Mouse (Mus musculus): Measurements from ENCODE around the gene Atp11a. TPM values are rescaled to one million over a fixed set of nuclear protein-coding genes. Genes with fewer than 3 reads are reported as not detected.

The Atp11a gene
- total and polyA plus RNA-seq, 2 experiments from 2014 or later, result 10.5 to 36.1 TPM

DNA sequence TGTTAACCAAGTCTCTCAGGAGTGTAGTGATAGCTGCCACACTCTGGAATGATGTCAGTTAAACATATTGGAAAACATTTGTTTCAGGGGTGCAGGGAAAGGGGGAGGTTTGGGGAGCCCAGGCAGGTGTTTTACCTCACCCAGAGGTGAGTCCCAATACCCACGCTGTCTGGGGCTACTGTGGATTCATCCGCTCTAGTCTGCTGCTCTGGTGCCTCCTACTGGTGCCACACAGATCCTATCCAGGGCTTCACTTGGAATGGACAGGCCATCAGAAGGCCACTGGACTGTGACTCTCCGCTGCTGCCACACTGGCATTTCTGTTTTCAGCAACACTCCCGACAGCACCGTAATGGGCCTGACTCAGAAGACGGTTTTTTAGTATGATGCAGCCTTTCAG lies 109.0 kb downstream of the Atp11a start:
- no peaks in the 10 kb centered on the region for H3K9me3 ChIP-seq (ENCODE audit: low read length)
- no peaks in the 10 kb centered on the region for H3K4me1 ChIP-seq (ENCODE audit: insufficient read depth)
- no peak overlapping the region for H3K27ac ChIP-seq (ENCODE audit: low read depth, low read length)
- peak; percentile 35 for TF ChIP-seq CTCF (IDR thresholded peaks at IDR 0.05; ENCODE audit: low read depth)
- H3K4me3 ChIP-seq (ENCODE audit: low read depth, low read length), result no peak overlapping the region
- DNase-seq (no peak), ATAC-seq (no peak)
- H3K36me3 ChIP-seq (ENCODE audit: insufficient read depth), result peaks cover 37% of the 10 kb centered on the region
- H3K27me3 ChIP-seq (ENCODE audit: insufficient read depth, low read length), result no peaks in the 10 kb centered on the region
- no peak overlapping the region for H3K9ac ChIP-seq
- H3K4me2 ChIP-seq (ENCODE audit: low read depth), result no peak overlapping the region
- 68% methylated on average over 6 of the region's 6 CpGs for WGBS

- Histone ChIP-seq H3K36me3 (ENCODE audit: insufficient read depth) (peaks cover 16% of the 10 kb centered on the region; the same call in 1 of the 2 replicates), H3K9ac (no peak overlapping the region), H3K4me3 (ENCODE audit: low read depth, low read length) (no peak overlapping the region), H3K27me3 (ENCODE audit: insufficient read depth, low read length) (no peaks in the 10 kb centered on the region), H3K4me1 (ENCODE audit: insufficient read depth) (0 out of 2 replicates have a peak, but pooled peaks cover 11% of the 10 kb centered on the region), H3K4me2 (ENCODE audit: low read depth) (no peak overlapping the region), H3K27ac (ENCODE audit: low read depth, low read length) (no peak overlapping the region), H3K9me3 (ENCODE audit: low read length) (no peaks in the 10 kb centered on the region)
- DNase-seq, result peak; percentile 33
- ATAC-seq, result peak; percentile 19; the same call in 1 of the 2 replicates
- 64% methylated on average over 3 of the region's 3 CpGs for WGBS
- TF ChIP-seq CTCF (IDR thresholded peaks at IDR 0.05; ENCODE audit: low read depth), result no peak
Measured at GRCm38 (mm10) chr8:12869661-12870060, 112.8 kb downstream of the Atp11a start.

- no peaks in the 10 kb centered on the region for H3K9me3 ChIP-seq (ENCODE audit: low read length)
- H3K9ac ChIP-seq, result no peak overlapping the region
- 0 out of 2 replicates have a peak, but pooled peaks cover 7% of the 10 kb centered on the region for H3K36me3 ChIP-seq (ENCODE audit: insufficient read depth)
- no peak overlapping the region for H3K27ac ChIP-seq (ENCODE audit: low read depth, low read length)
- H3K4me1 ChIP-seq (ENCODE audit: insufficient read depth), result 0 out of 2 replicates have a peak, but pooled peaks cover 12% of the 10 kb centered on the region
- DNase-seq, result no peak
- TF ChIP-seq CTCF (IDR thresholded peaks at IDR 0.05; ENCODE audit: low read depth), result no peak
- H3K27me3 ChIP-seq (ENCODE audit: insufficient read depth, low read length), result no peaks in the 10 kb centered on the region
- WGBS, result 85% methylated on average over 5 of the region's 5 CpGs
- no peak overlapping the region for H3K4me2 ChIP-seq (ENCODE audit: low read depth)
- no peak overlapping the region for H3K4me3 ChIP-seq (ENCODE audit: low read depth, low read length)
- no peak for ATAC-seq
Measured at GRCm38 (mm10) chr8:12870656-12871055, 113.8 kb downstream of the Atp11a start.

DNA sequence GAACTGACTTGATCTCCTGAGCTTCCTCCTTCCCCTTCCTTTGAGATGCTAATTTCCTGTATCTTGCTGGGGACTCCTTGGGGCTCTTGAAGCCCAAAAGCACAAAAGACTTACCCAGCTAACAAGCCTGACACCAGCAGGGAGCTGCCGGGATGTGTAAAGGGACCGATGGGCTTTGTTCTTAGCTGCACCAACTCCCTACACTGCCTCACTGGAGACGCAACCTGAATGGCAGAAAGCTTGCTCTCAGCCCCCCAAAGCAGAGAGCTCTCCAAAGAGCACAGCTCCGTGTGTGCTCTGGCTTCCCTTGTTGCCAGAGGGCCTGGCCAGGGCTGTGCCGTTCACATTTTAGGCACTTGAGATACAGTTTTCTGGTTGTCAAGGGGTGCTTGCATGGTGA lies 114.6 kb downstream of the Atp11a start:
- no peaks in the 10 kb centered on the region for H3K9me3 ChIP-seq (ENCODE audit: low read length)
- H3K36me3 ChIP-seq (ENCODE audit: insufficient read depth), result no peaks in the 10 kb centered on the region
- 0 out of 2 replicates have a peak overlapping the region, but pooled peaks have one; percentile 21 for H3K27ac ChIP-seq (ENCODE audit: low read depth, low read length)
- H3K4me1 ChIP-seq (ENCODE audit: insufficient read depth), result 0 out of 2 replicates have a peak, but pooled peaks cover 12% of the 10 kb centered on the region
- H3K4me3 ChIP-seq (ENCODE audit: low read depth, low read length), result no peak overlapping the region
- H3K27me3 ChIP-seq (ENCODE audit: insufficient read depth, low read length), result no peaks in the 10 kb centered on the region
- H3K9ac ChIP-seq, result no peak overlapping the region
- ATAC-seq (peak; percentile 47), DNase-seq (peak; percentile 61)
- no peak overlapping the region for H3K4me2 ChIP-seq (ENCODE audit: low read depth)
- WGBS, result 3% methylated on average over 5 of the region's 5 CpGs
- TF ChIP-seq CTCF (IDR thresholded peaks at IDR 0.05; ENCODE audit: low read depth), result 0 out of 2 replicates have a peak, but pooled peaks have one; percentile 3

DNA sequence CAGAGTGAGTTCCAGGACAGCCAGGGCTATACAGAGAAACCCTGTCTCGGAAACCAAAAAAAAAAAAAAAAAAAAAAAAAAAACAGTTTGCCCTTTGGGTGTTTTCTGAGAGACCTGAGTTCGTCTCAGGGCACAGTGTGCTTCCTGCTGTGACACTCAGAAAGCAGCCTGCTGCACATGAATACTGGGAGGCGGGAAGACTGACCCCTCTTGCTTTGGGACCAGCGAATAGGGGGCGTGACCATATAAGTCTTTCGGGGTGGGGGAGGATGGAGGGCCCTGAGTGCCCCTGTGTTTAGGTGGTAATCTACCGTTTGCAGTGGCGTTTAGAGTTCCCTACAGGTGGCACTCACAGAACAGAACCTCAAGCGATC lies 116.2 kb downstream of the Atp11a start:
- Histone ChIP-seq H3K36me3 (ENCODE audit: insufficient read depth) (no peaks in the 10 kb centered on the region), H3K4me3 (ENCODE audit: low read depth, low read length) (peak overlapping the region; percentile 66), H3K4me2 (ENCODE audit: low read depth) (peak overlapping the region; percentile 78), H3K9me3 (ENCODE audit: low read length) (no peaks in the 10 kb centered on the region), H3K27ac (ENCODE audit: low read depth, low read length) (no peak overlapping the region), H3K4me1 (ENCODE audit: insufficient read depth) (0 out of 2 replicates have a peak, but pooled peaks cover 12% of the 10 kb centered on the region), H3K9ac (no peak overlapping the region), H3K27me3 (ENCODE audit: insufficient read depth, low read length) (no peaks in the 10 kb centered on the region)
- 5% methylated on average over 8 of the region's 9 CpGs for WGBS
- ATAC-seq, result 0 out of 2 replicates have a peak, but pooled peaks have one; percentile 1
- DNase-seq, result no peak
- TF ChIP-seq CTCF (IDR thresholded peaks at IDR 0.05; ENCODE audit: low read depth), result no peak; the same call in 1 of the 2 replicates

DNA sequence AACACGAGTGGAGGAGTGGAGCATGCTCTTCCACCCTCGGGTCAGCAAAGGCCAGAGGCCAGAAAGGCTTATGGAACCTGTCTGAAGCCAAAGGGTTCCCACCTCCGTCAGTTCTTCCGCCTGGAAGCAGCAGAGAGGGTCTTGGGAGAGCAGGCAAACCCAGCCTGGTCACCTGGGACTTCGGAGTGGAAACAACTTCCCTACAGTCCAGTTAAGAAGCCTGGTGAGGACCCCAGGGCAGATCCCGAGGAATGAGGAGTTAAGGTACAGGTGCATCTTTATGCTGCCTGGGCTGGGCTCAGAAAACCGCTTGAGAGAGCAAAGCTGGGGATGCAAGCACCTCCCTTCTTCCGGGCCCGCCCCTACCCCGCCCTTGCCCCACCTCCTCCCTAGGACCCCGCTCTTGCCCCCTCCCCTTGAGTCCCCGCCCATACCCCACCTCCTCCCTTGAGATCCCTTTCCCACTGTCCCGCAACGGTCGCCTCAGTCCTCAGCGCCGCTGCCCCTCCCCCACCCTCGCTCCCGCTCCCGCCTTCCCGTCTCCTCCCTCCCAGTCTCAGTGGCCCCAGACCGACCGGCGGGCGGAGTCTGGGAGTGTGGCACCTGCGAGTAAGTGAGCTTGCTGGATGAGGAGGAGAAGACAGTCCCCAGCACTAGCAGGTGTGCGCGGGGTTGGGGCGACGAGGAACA lies 116.7 kb downstream of the Atp11a start, which contains the start of gene Mcf2l:
TSS of gene Mcf2l (plus strand) at position 450 of the 690 bp plus-strand sequence.
- Histone ChIP-seq H3K4me3 (ENCODE audit: low read depth, low read length) (peak within 1 kb of the TSS; percentile 66), H3K27me3 (ENCODE audit: insufficient read depth, low read length) (no peaks in the 10 kb centered on the region), H3K27ac (ENCODE audit: low read depth, low read length) (peak within 1 kb of the TSS; percentile 70), H3K36me3 (ENCODE audit: insufficient read depth) (no peaks in the 10 kb centered on the region), H3K4me2 (ENCODE audit: low read depth) (peak within 1 kb of the TSS; percentile 78), H3K9ac (peak within 1 kb of the TSS; percentile 84), H3K4me1 (ENCODE audit: insufficient read depth) (0 out of 2 replicates have a peak, but pooled peaks cover 12% of the 10 kb centered on the region), H3K9me3 (ENCODE audit: low read length) (no peaks in the 10 kb centered on the region)
- 2% methylated on average over 27 of the region's 30 CpGs for WGBS
- ATAC-seq, result peak; percentile 66
- DNase-seq, result peak; percentile 82
- TF ChIP-seq CTCF (IDR thresholded peaks at IDR 0.05; ENCODE audit: low read depth), result no peak

- H3K27ac ChIP-seq (ENCODE audit: low read depth, low read length), result peak overlapping the region; percentile 70
- no peaks in the 10 kb centered on the region for H3K27me3 ChIP-seq (ENCODE audit: insufficient read depth, low read length)
- H3K4me2 ChIP-seq (ENCODE audit: low read depth), result peak overlapping the region; percentile 78
- no peaks in the 10 kb centered on the region for H3K36me3 ChIP-seq (ENCODE audit: insufficient read depth)
- peak; percentile 65 for ATAC-seq
- WGBS, result 14% methylated on average over 8 of the region's 8 CpGs
- 0 out of 2 replicates have a peak, but pooled peaks have one; percentile 1 for TF ChIP-seq CTCF (IDR thresholded peaks at IDR 0.05; ENCODE audit: low read depth)
- H3K4me3 ChIP-seq (ENCODE audit: low read depth, low read length), result peak overlapping the region; percentile 66
- DNase-seq, result peak; percentile 68
- H3K4me1 ChIP-seq (ENCODE audit: insufficient read depth), result 0 out of 2 replicates have a peak, but pooled peaks cover 12% of the 10 kb centered on the region
- H3K9ac ChIP-seq, result peak overlapping the region; percentile 84
- H3K9me3 ChIP-seq (ENCODE audit: low read length), result no peaks in the 10 kb centered on the region
Measured at GRCm38 (mm10) chr8:12874194-12874791, 117.5 kb downstream of the Atp11a start.
